ENCODE assay signal across 10 mouse cellular contexts in genomic region chr5:69601027-69601426, GRCm38 (mm10). TPM values are rescaled to one million over a fixed set of nuclear protein-coding genes. Genes with fewer than 3 reads are reported as not detected.
DNase-seq lines count a peak whose midpoint lies in the region; ATAC-seq lines count a peak whose summit lies in the region.
"Had no signal": no experiment of that assay in that cellular context is flagged by ENCODE, and none has a peak within 500 bp of the region (broad histone marks: within the 10 kb centered on the region; RNA-seq: fewer than 3 reads in every experiment).

No protein-coding gene starts in this region.

- DNase-seq in cerebellum, adult 18-20 months: no peak
- DNase-seq in limb, embryonic 11.5 days (ENCODE audit: low spot score): no peak
- no peak for DNase-seq in limb, embryonic 10.5 days (ENCODE audit: low spot score)
- peak; percentile 42 for DNase-seq in embryonic facial prominence, embryonic 14.5 days (ENCODE audit: low spot score)
- DNase-seq in lung, postnatal 14 days: no peak
- DNase-seq in heart, postnatal 36 days: no peak
- DNase-seq: cerebellum, adult 2 months had no signal

- no peak overlapping the region for H3K27ac ChIP-seq in limb, embryonic 11.5 days (replicated peaks; ENCODE audit: low read depth, low read length)
- no peak overlapping the region for H3K27ac ChIP-seq in limb, embryonic 10.5 days
- H3K27ac ChIP-seq in embryonic facial prominence, embryonic 14.5 days (replicated peaks; ENCODE audit: low read depth, low read length): no peak overlapping the region
- H3K27ac ChIP-seq in neural tube, embryonic 12.5 days: no peak overlapping the region

- no peaks in the 10 kb centered on the region for H3K9me3 ChIP-seq in limb, embryonic 11.5 days (ENCODE audit: control insufficient read depth, low read length)
- H3K9me3 ChIP-seq in limb, embryonic 10.5 days (replicated peaks): no peaks in the 10 kb centered on the region
- H3K9me3 ChIP-seq in embryonic facial prominence, embryonic 14.5 days (ENCODE audit: control insufficient read depth, low read length): no peaks in the 10 kb centered on the region
- H3K9me3 ChIP-seq in neural tube, embryonic 12.5 days: no peaks in the 10 kb centered on the region

- H3K9ac ChIP-seq in limb, embryonic 11.5 days (ENCODE audit: low read length): no peak overlapping the region
- H3K9ac ChIP-seq in embryonic facial prominence, embryonic 14.5 days (ENCODE audit: low read depth, low read length): no peak overlapping the region
- H3K9ac ChIP-seq in neural tube, embryonic 12.5 days: no peak overlapping the region

- peak; percentile 45; the same call in 1 of the 2 replicates for ATAC-seq in cerebellum, adult (ENCODE audit: insufficient number of reproducible peaks, low FRiP score, low TSS enrichment)
- ATAC-seq in limb, embryonic 11.5 days (ENCODE audit: insufficient number of reproducible peaks, low FRiP score, low TSS enrichment, low read depth): 0 out of 2 replicates have a peak, but pooled peaks have one; percentile 9
- no peak for ATAC-seq in embryonic facial prominence, embryonic 14.5 days (ENCODE audit: low read depth)
- ATAC-seq in neural tube, embryonic 12.5 days (ENCODE audit: low FRiP score, low read depth): 0 out of 2 replicates have a peak, but pooled peaks have one; percentile 50

- no peak overlapping the region for H3K4me2 ChIP-seq in limb, embryonic 11.5 days (ENCODE audit: low read depth, severe bottlenecking)
- no peak overlapping the region for H3K4me2 ChIP-seq in embryonic facial prominence, embryonic 14.5 days (ENCODE audit: low read depth, low read length)
- H3K4me2 ChIP-seq in neural tube, embryonic 12.5 days (replicated peaks): no peak overlapping the region
- H3K4me2 ChIP-seq: liver, embryonic 11.5 days had no signal

- H3K4me3 ChIP-seq in limb, embryonic 11.5 days (ENCODE audit: low read depth, low read length): no peak overlapping the region
- no peak overlapping the region for H3K4me3 ChIP-seq in limb, embryonic 10.5 days
- no peak overlapping the region for H3K4me3 ChIP-seq in embryonic facial prominence, embryonic 14.5 days (ENCODE audit: low read depth, low read length)
- H3K4me3 ChIP-seq in neural tube, embryonic 12.5 days: no peak overlapping the region

- intact Hi-C loops in heart, postnatal 36 days (cut with DNase I): no loop called here

- no peaks in the 10 kb centered on the region for H3K36me3 ChIP-seq in limb, embryonic 11.5 days (ENCODE audit: control insufficient read depth, insufficient read depth, low read length)
- H3K36me3 ChIP-seq in limb, embryonic 10.5 days: no peaks in the 10 kb centered on the region
- H3K36me3 ChIP-seq in embryonic facial prominence, embryonic 14.5 days (ENCODE audit: control insufficient read depth, insufficient read depth, low read length): no peaks in the 10 kb centered on the region
- H3K36me3 ChIP-seq in neural tube, embryonic 12.5 days: no peaks in the 10 kb centered on the region

- no peaks in the 10 kb centered on the region for H3K27me3 ChIP-seq in limb, embryonic 11.5 days (ENCODE audit: control insufficient read depth, insufficient read depth, low read length)
- no peaks in the 10 kb centered on the region for H3K27me3 ChIP-seq in limb, embryonic 10.5 days (ENCODE audit: low read depth, poor library complexity, severe bottlenecking)
- H3K27me3 ChIP-seq in embryonic facial prominence, embryonic 14.5 days (replicated peaks; ENCODE audit: control insufficient read depth, insufficient read depth, low read length): no peaks in the 10 kb centered on the region
- H3K27me3 ChIP-seq in neural tube, embryonic 12.5 days (replicated peaks): no peaks in the 10 kb centered on the region

- no peaks in the 10 kb centered on the region for H3K4me1 ChIP-seq in limb, embryonic 11.5 days (ENCODE audit: control insufficient read depth, insufficient read depth, low read length)
- no peaks in the 10 kb centered on the region for H3K4me1 ChIP-seq in limb, embryonic 10.5 days
- H3K4me1 ChIP-seq in embryonic facial prominence, embryonic 14.5 days (ENCODE audit: control insufficient read depth, insufficient read depth, low read length): no peaks in the 10 kb centered on the region
- no peaks in the 10 kb centered on the region for H3K4me1 ChIP-seq in neural tube, embryonic 12.5 days

RNA-seq across cellular contexts. Expression of gene Gnpda2, which starts 8.9 kb away (rescaled TPM):
- polyA plus RNA-seq in limb, embryonic 11.5 days (2014; fragmentation: Nextera tagmentation; extraction: Ambion mirVana): 28.3 and 28.7 TPM in 2 replicates
- polyA plus RNA-seq in limb, embryonic 10.5 days (2016; fragmentation: Nextera tagmentation; extraction: Ambion mirVana): 18.5 and 25.6 TPM in 2 replicates
- polyA plus RNA-seq in embryonic facial prominence, embryonic 14.5 days (2014; fragmentation: Nextera tagmentation; extraction: Ambion mirVana): 46.6 and 48.5 TPM in 2 replicates
- 26.9 and 29.9 TPM in 2 replicates for polyA plus RNA-seq in neural tube, embryonic 12.5 days (2016; fragmentation: Nextera tagmentation; extraction: Ambion mirVana)
- 10 to 100 TPM; 10.9 to 11.6 TPM for total RNA-seq in heart, postnatal 36 days (2021)

RNA-seq across cellular contexts. Expression of gene Guf1, which starts 44.3 kb away (rescaled TPM):
- 47.9 and 54.2 TPM in 2 replicates for polyA plus RNA-seq in limb, embryonic 11.5 days (2014; fragmentation: Nextera tagmentation; extraction: Ambion mirVana)
- 42.0 and 53.8 TPM in 2 replicates for polyA plus RNA-seq in limb, embryonic 10.5 days (2016; fragmentation: Nextera tagmentation; extraction: Ambion mirVana)
- polyA plus RNA-seq in embryonic facial prominence, embryonic 14.5 days (2014; fragmentation: Nextera tagmentation; extraction: Ambion mirVana): 36.5 and 42.2 TPM in 2 replicates
- polyA plus RNA-seq in neural tube, embryonic 12.5 days (2016; fragmentation: Nextera tagmentation; extraction: Ambion mirVana): 54.3 and 59.2 TPM in 2 replicates
- 10 to 100 TPM; 26.1 to 30.1 TPM for total RNA-seq in heart, postnatal 36 days (2021)

RNA-seq across cellular contexts. Expression of gene Yipf7, which starts 58.6 kb away (rescaled TPM):
- polyA plus RNA-seq in limb, embryonic 11.5 days (2014; fragmentation: Nextera tagmentation; extraction: Ambion mirVana): not detected in 2 replicates
- polyA plus RNA-seq in limb, embryonic 10.5 days (2016; fragmentation: Nextera tagmentation; extraction: Ambion mirVana): not detected in 2 replicates
- polyA plus RNA-seq in embryonic facial prominence, embryonic 14.5 days (2014; fragmentation: Nextera tagmentation; extraction: Ambion mirVana): 2.9 and 3.5 TPM in 2 replicates
- 0.15 and 0.19 TPM in 2 replicates for polyA plus RNA-seq in neural tube, embryonic 12.5 days (2016; fragmentation: Nextera tagmentation; extraction: Ambion mirVana)
- 100 to 1,000 TPM; 158 to 177 TPM for total RNA-seq in heart, postnatal 36 days (2021)
- polyA plus RNA-seq: liver, embryonic 11.5 days had no signal
